Mouse (Mus musculus) MEL (cell line): Measurements from ENCODE around the gene Ttl. TPM values are rescaled to one million over a fixed set of nuclear protein-coding genes. Genes with fewer than 3 reads are reported as not detected.
A peak's percentile ranks its signal among the peaks of the same experiment; 100 is the strongest.

Source experiments
- DNase-seq: peaks from one replicate; pipeline ENCODE4 v3.0.0; 2011; ENCODE audit warnings: low read depth, low spot score
- H3K27ac ChIP-seq: 2 replicates; pipeline ENCODE4 v1.5.1; 2012; ENCODE audit warnings: low read depth, mild to moderate bottlenecking, control low read depth, low read length, moderate library complexity; ENCODE audit not compliant: control insufficient read depth
- H3K27me3 ChIP-seq, 2 experiments: fragments of 150-350 bp in 1 of 2; sonication (generic) in 1 of 2; 2 replicates each; pipeline ENCODE4 v1.6.1; 2012; ENCODE audit warnings: low read length in 2 of 2, mild to moderate bottlenecking in 2 of 2, improper control_type of control experiment in 1 of 2, moderate library complexity in 1 of 2; ENCODE audit not compliant: insufficient read depth in 2 of 2, control insufficient read depth in 1 of 2
- H3K36me3 ChIP-seq, 2 experiments: 2 replicates each; pipeline ENCODE4 v1.6.1; 2012 to 2014; ENCODE audit warnings: low read length in 2 of 2, improper control_type of control experiment in 1 of 2, inconsistent platforms in 1 of 2, mild to moderate bottlenecking in 1 of 2; ENCODE audit not compliant: insufficient read depth in 2 of 2, control insufficient read depth in 1 of 2
- H3K4me1 ChIP-seq, 2 experiments: fragments of 150-350 bp in 1 of 2; sonication (generic) in 1 of 2; 2 replicates each; pipeline ENCODE4 v1.6.1; 2012; ENCODE audit warnings: low read length in 2 of 2, improper control_type of control experiment in 1 of 2, mild to moderate bottlenecking in 1 of 2; ENCODE audit not compliant: insufficient read depth in 2 of 2, control insufficient read depth in 1 of 2
- H3K4me3 ChIP-seq, 2 experiments: fragments of 150-350 bp in 1 of 2; sonication (generic) in 1 of 2; 2 replicates each; pipeline ENCODE4 v1.5.1; 2012; ENCODE audit warnings: low read depth in 2 of 2, low read length in 2 of 2, mild to moderate bottlenecking in 2 of 2, moderate library complexity in 2 of 2, control low read depth in 1 of 2, improper control_type of control experiment in 1 of 2; ENCODE audit not compliant: control insufficient read depth in 1 of 2, insufficient read depth in 1 of 2
- H3K79me2 ChIP-seq: 2 replicates; pipeline ENCODE4 v1.6.1; 2012; ENCODE audit warnings: mild to moderate bottlenecking, low read length, moderate library complexity; ENCODE audit not compliant: control insufficient read depth, poor library complexity, insufficient read depth
- H3K9ac ChIP-seq: 2 replicates; pipeline ENCODE4 v1.6.1; 2012; ENCODE audit warnings: low read depth, mild to moderate bottlenecking, control low read depth, low read length, moderate library complexity; ENCODE audit not compliant: control insufficient read depth, poor library complexity, severe bottlenecking
- H3K9me3 ChIP-seq: fragments of 150-350 bp; sonication (generic); replicated peaks from 2 replicates; pipeline ENCODE4 v1.6.1; 2012; ENCODE audit warnings: mild to moderate bottlenecking, low read length, improper control_type of control experiment, moderate library complexity; ENCODE audit not compliant: insufficient read depth
- CHD1 ChIP-seq: IDR thresholded peaks from 2 replicates; pipeline ENCODE4 v1.6.1; 2012; ENCODE audit warnings: low read depth, mild to moderate bottlenecking, inconsistent platforms, low read length, improper control_type of control experiment
- CHD2 ChIP-seq: IDR thresholded peaks from 2 replicates; pipeline ENCODE4 v1.6.1; 2011; ENCODE audit warnings: low read length, improper control_type of control experiment
- CTCF ChIP-seq, 3 experiments: IDR thresholded peaks in 2 of 3; conservative IDR thresholded peaks in 1 of 3; 2 replicates each; pipeline ENCODE4 v1.5.1; 2011 to 2012; ENCODE audit warnings: low read length in 3 of 3, low read depth in 2 of 3, mild to moderate bottlenecking in 2 of 3, improper control_type of control experiment in 1 of 3, inconsistent platforms in 1 of 3, mixed read lengths in 1 of 3, moderate library complexity in 1 of 3; ENCODE audit not compliant: control insufficient read depth in 1 of 3, insufficient read depth in 1 of 3, poor library complexity in 1 of 3, severe bottlenecking in 1 of 3
- ELF1 ChIP-seq: IDR thresholded peaks from 2 replicates; pipeline ENCODE4 v1.6.1; 2014; ENCODE audit warnings: low read depth, mild to moderate bottlenecking, inconsistent platforms, low read length, improper control_type of control experiment, moderate library complexity
- EP300 ChIP-seq, 2 experiments: IDR thresholded peaks; 2 replicates each; pipeline ENCODE4 v1.6.1; 2011; ENCODE audit warnings: improper control_type of control experiment in 2 of 2, low read length in 2 of 2, low read depth in 1 of 2, mild to moderate bottlenecking in 1 of 2
- GATA1 ChIP-seq: IDR thresholded peaks from 2 replicates; pipeline ENCODE4 v1.6.1; 2011; ENCODE audit warnings: low read depth, low read length, improper control_type of control experiment
- HCFC1 ChIP-seq: IDR thresholded peaks from 2 replicates; pipeline ENCODE4 v1.6.1; 2012; ENCODE audit warnings: low read depth, mild to moderate bottlenecking, inconsistent platforms, low read length, improper control_type of control experiment, moderate library complexity
- JUND ChIP-seq: IDR thresholded peaks from 2 replicates; pipeline ENCODE4 v1.6.1; 2011; ENCODE audit warnings: low read depth, mild to moderate bottlenecking, improper control_type of control experiment, low read length
- KAT2A ChIP-seq: conservative IDR thresholded peaks from 2 replicates; pipeline ENCODE4 v1.6.1; 2012; ENCODE audit warnings: low read depth, low read length, improper control_type of control experiment, inconsistent platforms
- MAFK ChIP-seq: IDR thresholded peaks from 2 replicates; pipeline ENCODE4 v1.6.1; 2011; ENCODE audit warnings: low read depth, mild to moderate bottlenecking, low read length, improper control_type of control experiment, borderline replicate concordance
- MAX ChIP-seq: IDR thresholded peaks from 2 replicates; pipeline ENCODE4 v1.6.1; 2011; ENCODE audit warnings: low read length, improper control_type of control experiment
- MAZ ChIP-seq: IDR thresholded peaks from 2 replicates; pipeline ENCODE4 v1.6.1; 2012; ENCODE audit warnings: low read depth, mild to moderate bottlenecking, inconsistent platforms, low read length, improper control_type of control experiment
- MEF2A ChIP-seq: IDR thresholded peaks from 2 replicates; pipeline ENCODE4 v1.6.1; 2014; ENCODE audit warnings: low read depth, mild to moderate bottlenecking, inconsistent platforms, low read length, improper control_type of control experiment; ENCODE audit not compliant: poor library complexity, insufficient replicate concordance, severe bottlenecking; ENCODE audit errors: extremely low read depth
- MXI1 ChIP-seq: IDR thresholded peaks from 2 replicates; pipeline ENCODE4 v1.6.1; 2011; ENCODE audit warnings: mild to moderate bottlenecking, low read depth, low read length, improper control_type of control experiment
- MYB ChIP-seq: IDR thresholded peaks from 2 replicates; pipeline ENCODE4 v1.6.1; 2011; ENCODE audit warnings: mild to moderate bottlenecking, low read depth, low read length, improper control_type of control experiment
- MYC ChIP-seq: IDR thresholded peaks from 2 replicates; pipeline ENCODE4 v1.6.1; 2011; ENCODE audit warnings: low read depth, mild to moderate bottlenecking, low read length, improper control_type of control experiment, moderate library complexity
- NELFE ChIP-seq: IDR thresholded peaks from 2 replicates; pipeline ENCODE4 v1.6.1; 2011; ENCODE audit warnings: low read depth, low read length, improper control_type of control experiment
- POLR2A ChIP-seq, 2 experiments: IDR thresholded peaks; 2 replicates each; pipeline ENCODE4 v1.6.1; 2011 to 2012; ENCODE audit warnings: low read length in 2 of 2, mild to moderate bottlenecking in 2 of 2, control low read depth in 1 of 2, improper control_type of control experiment in 1 of 2, low read depth in 1 of 2, moderate library complexity in 1 of 2; ENCODE audit not compliant: control insufficient read depth in 1 of 2, insufficient read depth in 1 of 2, poor library complexity in 1 of 2
- POLR2AphosphoS2 ChIP-seq: IDR thresholded peaks from 2 replicates; pipeline ENCODE4 v1.6.1; 2011; ENCODE audit warnings: low read length, improper control_type of control experiment
- POLR2AphosphoS5 ChIP-seq: IDR thresholded peaks from 2 replicates; pipeline ENCODE4 v1.6.1; 2012; ENCODE audit warnings: low read depth, borderline replicate concordance, mild to moderate bottlenecking, inconsistent platforms, low read length, moderate library complexity, mixed read lengths
- RCOR1 ChIP-seq: IDR thresholded peaks from 2 replicates; pipeline ENCODE4 v1.6.1; 2012; ENCODE audit warnings: low read depth, mild to moderate bottlenecking, inconsistent platforms, low read length, improper control_type of control experiment
- SIN3A ChIP-seq: IDR thresholded peaks from 2 replicates; pipeline ENCODE4 v1.6.1; 2012; ENCODE audit warnings: low read length, improper control_type of control experiment, inconsistent platforms
- SMC3 ChIP-seq: IDR thresholded peaks from 2 replicates; pipeline ENCODE4 v1.6.1; 2011; ENCODE audit warnings: low read depth, low read length, improper control_type of control experiment
- TBP ChIP-seq: IDR thresholded peaks from 2 replicates; pipeline ENCODE4 v1.8.0; 2011; ENCODE audit warnings: low read depth, low read length, improper control_type of control experiment
- TCF12 ChIP-seq: IDR thresholded peaks from 2 replicates; pipeline ENCODE4 v1.6.1; 2014; ENCODE audit warnings: low read depth, mild to moderate bottlenecking, inconsistent platforms, low read length, improper control_type of control experiment, moderate library complexity
- UBTF ChIP-seq: IDR thresholded peaks from 2 replicates; pipeline ENCODE4 v1.6.1; 2012; ENCODE audit warnings: low read depth, mild to moderate bottlenecking, inconsistent platforms, low read length, improper control_type of control experiment, moderate library complexity, borderline replicate concordance; ENCODE audit not compliant: insufficient read depth
- USF1 ChIP-seq: IDR thresholded peaks from 2 replicates; pipeline ENCODE4 v1.6.1; 2014; ENCODE audit warnings: low read depth, mild to moderate bottlenecking, inconsistent platforms, low read length, improper control_type of control experiment, moderate library complexity
- ZC3H11A ChIP-seq: IDR thresholded peaks from 2 replicates; pipeline ENCODE4 v1.6.1; 2012; ENCODE audit warnings: low read depth, mild to moderate bottlenecking, inconsistent platforms, low read length, improper control_type of control experiment
- ZMIZ1 ChIP-seq: IDR thresholded peaks from 2 replicates; pipeline ENCODE4 v1.6.1; 2012; ENCODE audit warnings: low read depth, mild to moderate bottlenecking, inconsistent platforms, low read length, improper control_type of control experiment, moderate library complexity
- polyA plus RNA-seq, 2 experiments: library from polyadenylated mRNA; stranded (reverse) in 1 of 2; unstranded in 1 of 2; fragments of >175 nt in 1 of 2; fragments of >200 nt in 1 of 2; gene quantifications; 2 replicates each; pipeline versions ENCODE4 v1.2.1 to v1.2.4; 2012; ENCODE audit warnings: low replicate concordance in 2 of 2, low read depth in 1 of 2; ENCODE audit not compliant: insufficient read length in 2 of 2, insufficient read depth in 1 of 2, missing spikeins in 1 of 2
- total RNA-seq: library from RNA; depleted of rRNA; stranded (reverse); fragments of 300-350 nt; gene quantifications from 2 replicates; pipeline ENCODE4 v1.2.3, GENCODE M21; 2012

Gene Ttl
- total and polyA plus RNA-seq, 3 experiments: 5.7 to 9.3 TPM; not detected in 1

GRCm38 (mm10) chr2:129129412-129129929 lies 63.7 kb downstream of the Ttl start, which contains the start of gene Chchd5:
Gene Chchd5, plus strand, starts transcription at chr2:129129700.
- Histone ChIP-seq H3K27me3 (no peaks in the 10 kb centered on the region), H3K9ac (peak within 1 kb of the TSS; percentile 91), H3K4me1 (peaks cover 2 to 13% of the 10 kb centered on the region in 2 experiments; a peak in 3 of 4 replicates), H3K79me2 (peaks cover 6% of the 10 kb centered on the region)
- TF ChIP-seq EP300 (IDR thresholded peaks at IDR 0.05; ENCODE audit: low read depth in 1 of 2, low read length in 2 of 2) (no peak; a peak in 1 of 4 replicates), UBTF (no peak), TCF12 (peak; percentile 52; the same call in 1 of the 2 replicates), NELFE (peak; percentile 84), RCOR1 (no peak), ZMIZ1 (peak; percentile 83), MXI1 (peak; percentile 85), HCFC1 (peak; percentile 97), MAZ (0 out of 2 replicates have a peak, but pooled peaks have one; percentile 26), KAT2A (peak; percentile 85), POLR2AphosphoS2 (peak; percentile 95), ZC3H11A (no peak), CHD2 (peak; percentile 21), MYB (no peak), POLR2A (IDR thresholded peaks at IDR 0.05; ENCODE audit: control insufficient read depth in 1 of 2, insufficient read depth in 1 of 2, low read depth in 1 of 2, low read length in 2 of 2, poor library complexity in 1 of 2) (peak; percentile 73 to 88; a peak in 3 of 4 replicates), TBP (peak; percentile 84), MAX (peak; percentile 73; the same call in 1 of the 2 replicates), POLR2AphosphoS5 (no peak), SMC3 (peak; percentile 19; the same call in 1 of the 2 replicates), SIN3A (peak; percentile 88), MEF2A (peak; percentile 68; the same call in 1 of the 2 replicates), GATA1 (0 out of 2 replicates have a peak, but pooled peaks have one; percentile 1), CTCF (IDR thresholded peaks at IDR 0.05 in 2 of 3, conservative IDR thresholded peaks at IDR 0.05 in 1 of 3; ENCODE audit: control insufficient read depth in 1 of 3, insufficient read depth in 1 of 3, low read depth in 2 of 3, low read length in 3 of 3, poor library complexity in 1 of 3, severe bottlenecking in 1 of 3) (no peak), MAFK (no peak), CHD1 (no peak), MYC (peak; percentile 78), USF1 (peak; percentile 26; the same call in 1 of the 2 replicates), JUND (no peak), ELF1 (peak; percentile 91)
- TF ChIP-seq, all 39 proteins: peak for 19
- peak; percentile 98 for DNase-seq
- Histone ChIP-seq H3K9me3 (no peaks in the 10 kb centered on the region), H3K4me3 (peak within 1 kb of the TSS; percentile 88 to 90), H3K36me3 (peaks cover 2 to 10% of the 10 kb centered on the region in 2 experiments; a peak in 3 of 4 replicates), H3K27ac (peak within 1 kb of the TSS; percentile 93)
